Mouse (Mus musculus): ENCODE results near the gene Scamp4. TPM values are rescaled to one million over a fixed set of nuclear protein-coding genes. Genes with fewer than 3 reads are reported as not detected.

Gene Scamp4
- polyA plus RNA-seq, 1 experiment from 2014 or later, result 64.3 TPM

DNA sequence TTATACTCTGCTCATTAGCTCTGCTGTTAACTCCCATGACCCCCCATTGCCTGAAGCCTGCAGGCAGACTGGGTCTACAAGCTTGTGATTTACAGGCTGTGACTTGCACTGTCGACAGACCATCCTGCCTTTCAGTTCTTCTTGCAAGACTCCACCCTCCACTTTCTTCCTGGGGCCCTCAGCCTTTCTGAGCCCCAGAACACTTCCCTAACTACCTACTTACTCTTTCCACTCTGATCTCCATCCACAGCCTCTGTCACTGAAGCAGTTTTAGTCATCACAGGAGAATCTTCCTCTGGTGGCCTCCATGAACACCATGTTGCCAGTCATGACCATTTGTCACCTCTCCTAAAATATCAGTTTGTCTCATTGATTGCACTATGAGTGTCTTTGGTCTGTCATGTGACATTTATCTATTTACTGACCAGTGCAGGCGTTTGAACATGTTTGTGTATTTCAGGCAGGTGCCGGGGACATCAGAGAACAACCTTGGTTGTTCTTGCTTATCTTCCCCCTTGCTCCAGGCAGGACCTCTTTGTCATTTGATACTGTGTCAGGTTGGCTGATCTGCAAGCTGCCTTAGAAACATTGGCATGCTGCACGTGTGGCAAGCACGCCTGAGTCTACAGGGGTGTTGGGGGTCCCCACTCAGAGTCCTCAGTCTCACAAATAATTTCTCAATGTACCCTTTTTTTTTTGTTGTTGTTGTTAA is 61.0 kb downstream of the Scamp4 start:
- no peak overlapping the region for H3K27ac ChIP-seq (ENCODE audit: low read length)
- no peak for ATAC-seq
- H3K4me1 ChIP-seq (ENCODE audit: control insufficient read depth, insufficient read depth, low read length), result 0 out of 2 replicates have a peak, but pooled peaks cover 2% of the 10 kb centered on the region
- H3K36me3 ChIP-seq (ENCODE audit: control insufficient read depth, insufficient read depth, low read length), result peaks cover 23% of the 10 kb centered on the region
- 77% methylated on average over 5 of the region's 5 CpGs for WGBS
- H3K27me3 ChIP-seq (ENCODE audit: control insufficient read depth, insufficient read depth, low read depth, low read length), result no peaks in the 10 kb centered on the region
- H3K9ac ChIP-seq (ENCODE audit: low read depth, low read length), result no peak overlapping the region
- no peak overlapping the region for H3K4me2 ChIP-seq (ENCODE audit: low read length)
- H3K9me3 ChIP-seq (replicated peaks; ENCODE audit: control insufficient read depth, low read length, poor library complexity, severe bottlenecking), result no peaks in the 10 kb centered on the region
- no peak overlapping the region for H3K4me3 ChIP-seq (ENCODE audit: low read depth, low read length)

DNA sequence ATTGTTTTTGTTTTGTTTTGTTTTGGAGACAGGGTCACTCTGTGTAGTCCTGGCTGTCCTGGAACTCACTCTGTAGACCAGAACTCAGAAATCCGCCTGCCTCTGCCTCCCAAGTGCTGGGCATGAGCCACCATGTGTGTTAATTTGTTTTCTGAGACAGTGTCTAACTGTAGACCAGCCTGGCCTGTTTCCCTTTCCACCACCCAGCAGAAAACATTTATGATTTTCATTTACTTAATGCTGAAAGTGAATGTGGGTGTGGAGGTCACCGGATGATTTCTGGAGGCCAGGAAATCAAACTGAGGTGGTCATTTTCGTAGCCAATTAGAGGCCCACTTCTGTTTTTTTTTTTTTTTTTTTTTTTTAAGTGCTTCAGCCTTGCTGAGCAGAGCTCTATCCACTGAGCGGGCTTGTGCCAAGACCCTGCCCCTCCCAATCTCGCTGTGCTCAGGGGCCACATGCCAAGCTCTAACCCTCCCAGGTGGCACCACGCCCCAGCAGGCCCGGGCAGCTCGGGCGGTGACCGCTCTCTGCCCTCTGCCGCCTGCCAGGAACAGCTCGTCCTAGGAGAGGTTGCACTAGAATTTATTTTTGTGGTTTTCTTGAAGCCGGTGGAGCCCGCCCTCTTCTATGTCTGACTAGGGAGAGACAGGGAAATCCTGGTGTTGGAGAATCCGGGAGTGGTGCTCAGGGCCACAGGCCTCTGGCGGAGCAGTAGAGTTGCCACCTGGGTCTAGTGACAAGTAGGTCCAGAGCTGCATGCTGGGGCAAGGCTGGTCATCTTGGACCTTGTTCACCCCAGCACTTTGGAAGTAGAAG is 61.7 kb downstream of the Scamp4 start:
- Histone ChIP-seq H3K27ac (ENCODE audit: low read length) (peak overlapping the region; percentile 34), H3K4me2 (ENCODE audit: low read length) (0 out of 2 replicates have a peak overlapping the region, but pooled peaks have one; percentile 8), H3K9ac (ENCODE audit: low read depth, low read length) (no peak overlapping the region), H3K9me3 (replicated peaks; ENCODE audit: control insufficient read depth, low read length, poor library complexity, severe bottlenecking) (no peaks in the 10 kb centered on the region), H3K4me3 (ENCODE audit: low read depth, low read length) (no peak overlapping the region), H3K4me1 (ENCODE audit: control insufficient read depth, insufficient read depth, low read length) (no peaks in the 10 kb centered on the region), H3K27me3 (ENCODE audit: control insufficient read depth, insufficient read depth, low read depth, low read length) (no peaks in the 10 kb centered on the region), H3K36me3 (ENCODE audit: control insufficient read depth, insufficient read depth, low read length) (peaks cover 31% of the 10 kb centered on the region)
- no peak for ATAC-seq
- 53% methylated on average over 16 of the region's 16 CpGs for WGBS

DNA sequence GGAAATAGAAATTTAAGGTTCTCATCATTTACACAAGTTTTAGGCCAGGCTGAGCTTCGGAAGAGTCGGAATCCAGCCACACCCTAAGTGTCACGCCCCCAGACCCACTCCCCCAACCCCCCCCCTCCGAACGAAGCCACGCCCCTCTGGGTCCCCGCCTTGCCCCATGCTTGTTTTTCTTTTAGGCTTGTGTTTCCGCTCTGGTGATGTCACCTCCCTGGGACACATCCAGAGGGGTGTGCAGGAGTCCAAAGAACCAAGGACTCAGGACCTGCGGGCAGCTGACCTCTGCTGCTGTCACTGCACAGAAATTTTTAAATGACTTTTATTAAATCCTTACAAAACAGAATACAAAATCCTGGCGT is 62.3 kb downstream of the Scamp4 start:
- no peak overlapping the region for H3K27ac ChIP-seq (ENCODE audit: low read length)
- H3K9ac ChIP-seq (ENCODE audit: low read depth, low read length), result no peak overlapping the region
- 19% methylated on average over 10 of the region's 10 CpGs for WGBS
- no peak overlapping the region for H3K4me3 ChIP-seq (ENCODE audit: low read depth, low read length)
- no peaks in the 10 kb centered on the region for H3K4me1 ChIP-seq (ENCODE audit: control insufficient read depth, insufficient read depth, low read length)
- no peak overlapping the region for H3K4me2 ChIP-seq (ENCODE audit: low read length)
- no peak for ATAC-seq
- no peaks in the 10 kb centered on the region for H3K9me3 ChIP-seq (replicated peaks; ENCODE audit: control insufficient read depth, low read length, poor library complexity, severe bottlenecking)
- H3K27me3 ChIP-seq (ENCODE audit: control insufficient read depth, insufficient read depth, low read depth, low read length), result no peaks in the 10 kb centered on the region
- H3K36me3 ChIP-seq (ENCODE audit: control insufficient read depth, insufficient read depth, low read length), result peaks cover 33% of the 10 kb centered on the region

Small RNA genes within 50 kb of the gene (microRNA-seq; reads per million reads assigned to microRNA genes)
- gene Mir6912, result not detected

Other genes with a start within 250 kb of the Scamp4 start
- gene Plk5, start 246.4 kb upstream of the Scamp4 start, polyA plus RNA-seq (2015; fragmentation: Nextera tagmentation; extraction: Ambion mirVana), result 9.6 and 11.0 TPM in 2 replicates
- 13.6 and 15.0 TPM in 2 replicates for gene Mex3d, start 215.2 kb upstream of the Scamp4 start, polyA plus RNA-seq (2015; fragmentation: Nextera tagmentation; extraction: Ambion mirVana)
- gene Mbd3, start 203.3 kb upstream of the Scamp4 start, polyA plus RNA-seq (2015; fragmentation: Nextera tagmentation; extraction: Ambion mirVana), result 174 and 188 TPM in 2 replicates
- 455 and 532 TPM in 2 replicates for gene Uqcr11, start 196.0 kb upstream of the Scamp4 start, polyA plus RNA-seq (2015; fragmentation: Nextera tagmentation; extraction: Ambion mirVana)
- gene Tcf3, start 169.2 kb upstream of the Scamp4 start, polyA plus RNA-seq (2015; fragmentation: Nextera tagmentation; extraction: Ambion mirVana), result 30.2 and 35.2 TPM in 2 replicates
- gene Onecut3, start 108.0 kb upstream of the Scamp4 start, polyA plus RNA-seq (2015; fragmentation: Nextera tagmentation; extraction: Ambion mirVana), result 1.2 and 1.6 TPM in 2 replicates
- 1.1 and 1.4 TPM in 2 replicates for gene Atp8b3, start 63.7 kb upstream of the Scamp4 start, polyA plus RNA-seq (2015; fragmentation: Nextera tagmentation; extraction: Ambion mirVana)
- 26.9 and 27.6 TPM in 2 replicates for gene Rexo1, start 41.3 kb upstream of the Scamp4 start, polyA plus RNA-seq (2015; fragmentation: Nextera tagmentation; extraction: Ambion mirVana)
- gene Klf16, start 25.6 kb upstream of the Scamp4 start, polyA plus RNA-seq (2015; fragmentation: Nextera tagmentation; extraction: Ambion mirVana), result 4.9 and 5.5 TPM in 2 replicates
- 97.0 and 108 TPM in 2 replicates for gene Abhd17a, start 12.5 kb upstream of the Scamp4 start, polyA plus RNA-seq (2015; fragmentation: Nextera tagmentation; extraction: Ambion mirVana)
- gene Adat3, start within 50 bp of the Scamp4 start, polyA plus RNA-seq (2015; fragmentation: Nextera tagmentation; extraction: Ambion mirVana), result 4.5 and 6.2 TPM in 2 replicates
- gene Gm49322, start 3.1 kb downstream of the Scamp4 start, polyA plus RNA-seq (2015; fragmentation: Nextera tagmentation; extraction: Ambion mirVana), result 3.0 and 4.0 TPM in 2 replicates
- gene Csnk1g2, start 20.0 kb downstream of the Scamp4 start, polyA plus RNA-seq (2015; fragmentation: Nextera tagmentation; extraction: Ambion mirVana), result 79.9 and 96.8 TPM in 2 replicates
- gene Btbd2, start 54.2 kb downstream of the Scamp4 start, polyA plus RNA-seq (2015; fragmentation: Nextera tagmentation; extraction: Ambion mirVana), result 71.8 and 73.5 TPM in 2 replicates
- gene Mknk2, start 75.2 kb downstream of the Scamp4 start, polyA plus RNA-seq (2015; fragmentation: Nextera tagmentation; extraction: Ambion mirVana), result 43.7 and 49.1 TPM in 2 replicates
- gene Mob3a, start 99.1 kb downstream of the Scamp4 start, polyA plus RNA-seq (2015; fragmentation: Nextera tagmentation; extraction: Ambion mirVana), result 61.4 and 64.3 TPM in 2 replicates
- 44.9 and 49.5 TPM in 2 replicates for gene Izumo4, start 99.3 kb downstream of the Scamp4 start, polyA plus RNA-seq (2015; fragmentation: Nextera tagmentation; extraction: Ambion mirVana)
- 99.5 and 112 TPM in 2 replicates for gene Ap3d1, start 139.4 kb downstream of the Scamp4 start, polyA plus RNA-seq (2015; fragmentation: Nextera tagmentation; extraction: Ambion mirVana)
- 17.7 and 17.8 TPM in 2 replicates for gene Dot1l, start 152.3 kb downstream of the Scamp4 start, polyA plus RNA-seq (2015; fragmentation: Nextera tagmentation; extraction: Ambion mirVana)
- gene Sf3a2, start 195.3 kb downstream of the Scamp4 start, polyA plus RNA-seq (2015; fragmentation: Nextera tagmentation; extraction: Ambion mirVana), result 57.8 and 60.6 TPM in 2 replicates
- 121 and 125 TPM in 2 replicates for gene Plekhj1, start 195.8 kb downstream of the Scamp4 start, polyA plus RNA-seq (2015; fragmentation: Nextera tagmentation; extraction: Ambion mirVana)
- gene Amh, start 202.4 kb downstream of the Scamp4 start, polyA plus RNA-seq (2015; fragmentation: Nextera tagmentation; extraction: Ambion mirVana), result not detected in 2 replicates
- 0.39 and 0.45 TPM in 2 replicates for gene Jsrp1, start 210.6 kb downstream of the Scamp4 start, polyA plus RNA-seq (2015; fragmentation: Nextera tagmentation; extraction: Ambion mirVana)
- gene Oaz1, start 223.8 kb downstream of the Scamp4 start, polyA plus RNA-seq (2015; fragmentation: Nextera tagmentation; extraction: Ambion mirVana), result 1,102 and 1,149 TPM in 2 replicates
- 12.6 and 16.9 TPM in 2 replicates for gene Lingo3, start 241.2 kb downstream of the Scamp4 start, polyA plus RNA-seq (2015; fragmentation: Nextera tagmentation; extraction: Ambion mirVana)

All from midbrain, embryonic 16.5 days (tissue).